Mouse (Mus musculus) WW6 (cell line): ENCODE data around the gene Slc38a10.

ENCODE experiments used
- DNase-seq: peaks from one replicate; pipeline ENCODE4 v3.0.0-alpha.2; 2013; ENCODE audit warnings: low read depth, low spot score

Slc38a10 gene

GRCm38 (mm10) chr11:120060634-120061033, 90.5 kb downstream of the Slc38a10 start:
- DNase-seq = no peak

GRCm38 (mm10) chr11:120055953-120056732, 95.0 kb downstream of the Slc38a10 start:
- DNase-seq = no peak
